Mouse (Mus musculus): ENCODE measurements around the gene Ankrd55. TPM values are rescaled to one million over a fixed set of nuclear protein-coding genes. Genes with fewer than 3 reads are reported as not detected.

The Ankrd55 gene
- polyA plus RNA-seq, 1 experiment from 2014 or later: 1.1 TPM

DNA sequence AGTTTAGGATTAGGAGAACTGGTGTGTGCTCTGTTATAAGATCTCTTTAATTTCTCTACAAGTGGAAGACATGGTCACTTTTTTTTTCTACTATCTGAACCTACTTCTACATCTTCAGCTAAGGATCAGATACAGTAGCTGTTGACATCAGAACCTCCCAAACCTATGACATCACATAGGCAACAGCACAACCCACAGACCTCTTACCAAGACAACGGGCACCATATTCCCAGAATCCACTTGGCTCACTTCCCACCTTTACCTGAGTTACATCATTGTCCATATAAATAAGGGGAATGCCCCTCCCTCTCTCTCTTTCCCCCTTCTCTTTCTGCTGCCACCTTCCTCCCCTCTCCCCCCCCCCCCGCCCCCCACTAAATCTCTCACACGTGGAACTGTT lies 124.0 kb downstream of the Ankrd55 start:
- no peak overlapping the region for H3K9ac ChIP-seq
- 81% methylated on average over 3 of the region's 3 CpGs for WGBS
- no peaks in the 10 kb centered on the region for H3K9me3 ChIP-seq (replicated peaks)
- no peak for ATAC-seq (ENCODE audit: insufficient number of reproducible peaks, low FRiP score, low TSS enrichment, low read depth)
- H3K27me3 ChIP-seq: no peaks in the 10 kb centered on the region
- H3K27ac ChIP-seq (replicated peaks): no peak overlapping the region
- H3K36me3 ChIP-seq: no peaks in the 10 kb centered on the region
- peaks cover 6% of the 10 kb centered on the region; the same call in 1 of the 2 replicates for H3K4me1 ChIP-seq
- no peak overlapping the region for H3K4me3 ChIP-seq (replicated peaks)
- no peak overlapping the region for H3K4me2 ChIP-seq (replicated peaks)

DNA sequence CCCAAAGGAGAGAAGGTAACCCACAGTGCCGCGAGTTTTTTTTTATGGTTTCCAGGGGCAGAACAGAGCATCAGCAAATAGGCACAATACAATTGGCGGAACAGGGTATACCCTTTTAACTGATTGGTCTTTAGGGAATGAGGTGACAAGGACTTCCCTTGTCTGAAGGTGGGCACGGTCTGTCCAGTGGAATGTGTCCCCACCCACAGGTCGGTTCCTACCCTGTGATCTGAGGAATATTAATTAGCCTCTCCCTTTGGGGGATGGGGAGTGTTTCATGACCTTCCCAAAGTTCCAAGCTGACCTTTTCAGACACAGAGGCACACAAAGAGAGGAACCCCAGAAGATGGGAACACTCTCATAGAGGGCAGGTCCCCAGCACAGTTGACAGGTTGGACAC lies 124.6 kb downstream of the Ankrd55 start:
- H3K4me1 ChIP-seq: peaks cover 7% of the 10 kb centered on the region; the same call in 1 of the 2 replicates
- H3K4me2 ChIP-seq (replicated peaks): no peak overlapping the region
- no peak overlapping the region for H3K27ac ChIP-seq (replicated peaks)
- no peaks in the 10 kb centered on the region for H3K27me3 ChIP-seq
- H3K9ac ChIP-seq: no peak overlapping the region
- ATAC-seq (ENCODE audit: insufficient number of reproducible peaks, low FRiP score, low TSS enrichment, low read depth): no peak
- 78% methylated on average over 5 of the region's 5 CpGs for WGBS
- no peaks in the 10 kb centered on the region for H3K36me3 ChIP-seq
- H3K9me3 ChIP-seq (replicated peaks): no peaks in the 10 kb centered on the region
- no peak overlapping the region for H3K4me3 ChIP-seq (replicated peaks)

DNA sequence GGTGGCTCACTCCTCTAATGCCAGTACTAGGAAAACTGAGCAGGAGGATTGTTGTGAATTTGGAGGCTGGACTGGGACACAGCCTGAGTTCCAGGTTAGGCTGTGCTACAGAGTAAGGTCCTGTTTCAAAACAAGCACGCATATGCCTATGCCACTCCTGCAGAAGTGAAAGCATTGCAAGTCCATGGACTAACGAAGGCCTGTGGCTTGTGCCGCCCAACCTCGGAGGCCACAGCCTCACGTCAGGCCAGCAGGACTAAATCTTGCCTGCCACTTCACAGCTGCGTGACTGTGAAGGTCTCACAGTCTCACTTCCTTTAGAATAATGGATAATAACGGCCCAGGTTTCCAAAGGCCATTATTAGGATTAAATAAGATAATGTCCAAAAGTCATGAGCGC lies 125.4 kb downstream of the Ankrd55 start:
- no peaks in the 10 kb centered on the region for H3K36me3 ChIP-seq
- no peaks in the 10 kb centered on the region for H3K27me3 ChIP-seq
- no peak overlapping the region for H3K4me3 ChIP-seq (replicated peaks)
- no peak for ATAC-seq (ENCODE audit: insufficient number of reproducible peaks, low FRiP score, low TSS enrichment, low read depth)
- WGBS: 79% methylated on average over 8 of the region's 8 CpGs
- peaks cover 7% of the 10 kb centered on the region; the same call in 1 of the 2 replicates for H3K4me1 ChIP-seq
- H3K9me3 ChIP-seq (replicated peaks): no peaks in the 10 kb centered on the region
- no peak overlapping the region for H3K9ac ChIP-seq
- no peak overlapping the region for H3K27ac ChIP-seq (replicated peaks)
- H3K4me2 ChIP-seq (replicated peaks): no peak overlapping the region

DNA sequence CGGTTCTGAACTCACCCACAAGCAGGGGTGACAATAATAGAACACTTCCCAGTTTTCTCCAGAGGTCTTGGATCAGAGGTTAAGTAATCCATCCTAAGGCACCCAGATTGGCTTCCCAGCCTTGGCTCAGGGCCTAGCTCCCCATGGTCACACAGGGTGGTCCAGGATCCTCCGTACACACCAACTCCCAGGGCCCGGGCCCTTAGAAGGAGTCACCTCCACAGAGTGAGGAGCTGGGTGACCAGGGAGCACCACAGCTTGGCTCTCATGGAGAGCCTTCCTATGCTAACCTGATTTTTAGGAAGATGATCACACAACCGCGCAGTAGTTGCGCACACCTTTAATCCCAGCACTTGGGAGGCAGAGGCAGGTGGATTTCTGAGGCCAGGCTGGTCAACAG lies 127.6 kb downstream of the Ankrd55 start:
- Histone ChIP-seq H3K27ac (replicated peaks) (peak overlapping the region; percentile 72), H3K9me3 (replicated peaks) (no peaks in the 10 kb centered on the region), H3K4me3 (replicated peaks) (no peak overlapping the region), H3K27me3 (no peaks in the 10 kb centered on the region), H3K36me3 (no peaks in the 10 kb centered on the region), H3K4me1 (peaks cover 7% of the 10 kb centered on the region; the same call in 1 of the 2 replicates), H3K9ac (no peak overlapping the region), H3K4me2 (replicated peaks) (no peak overlapping the region)
- WGBS: 86% methylated on average over 6 of the region's 6 CpGs
- ATAC-seq (ENCODE audit: insufficient number of reproducible peaks, low FRiP score, low TSS enrichment, low read depth): no peak

GRCm38 (mm10) chr13:112416410-112417162 lies 128.3 kb downstream of the Ankrd55 start:
- peak overlapping the region; percentile 21; the same call in 1 of the 2 replicates for H3K4me2 ChIP-seq (replicated peaks)
- no peak overlapping the region for H3K9ac ChIP-seq
- no peaks in the 10 kb centered on the region for H3K36me3 ChIP-seq
- H3K4me1 ChIP-seq: peaks cover 7% of the 10 kb centered on the region; the same call in 1 of the 2 replicates
- H3K9me3 ChIP-seq (replicated peaks): no peaks in the 10 kb centered on the region
- 13% methylated on average over 8 of the region's 8 CpGs for WGBS
- no peak overlapping the region for H3K4me3 ChIP-seq (replicated peaks)
- H3K27me3 ChIP-seq: no peaks in the 10 kb centered on the region
- peak; percentile 83 for ATAC-seq (ENCODE audit: insufficient number of reproducible peaks, low FRiP score, low TSS enrichment, low read depth)
- H3K27ac ChIP-seq (replicated peaks): peak overlapping the region; percentile 72

DNA sequence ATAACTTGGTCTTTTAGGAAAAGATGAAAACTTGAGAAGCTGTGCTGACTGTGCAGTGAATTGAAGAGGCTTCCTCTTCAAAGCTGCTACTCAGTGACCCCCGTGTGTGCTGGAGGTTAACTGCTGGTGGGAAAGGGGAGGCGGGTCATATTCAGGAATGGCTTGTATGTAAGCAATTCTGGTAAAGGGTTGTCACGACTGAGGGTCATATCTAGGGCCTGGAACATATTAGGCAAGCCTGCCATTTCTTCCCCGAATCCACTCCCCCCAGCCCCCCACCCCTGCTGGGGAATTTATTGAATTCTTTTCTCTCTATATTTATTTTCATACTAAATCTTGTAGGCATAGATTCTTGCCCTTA lies 128.9 kb downstream of the Ankrd55 start:
- Histone ChIP-seq H3K27me3 (no peaks in the 10 kb centered on the region), H3K4me1 (peaks cover 7% of the 10 kb centered on the region; the same call in 1 of the 2 replicates), H3K9me3 (replicated peaks) (no peaks in the 10 kb centered on the region), H3K9ac (no peak overlapping the region), H3K36me3 (no peaks in the 10 kb centered on the region), H3K4me2 (replicated peaks) (0 out of 2 replicates have a peak overlapping the region, but pooled peaks have one; percentile 21), H3K27ac (replicated peaks) (peak overlapping the region; percentile 72), H3K4me3 (replicated peaks) (no peak overlapping the region)
- no peak for ATAC-seq (ENCODE audit: insufficient number of reproducible peaks, low FRiP score, low TSS enrichment, low read depth)
- 22% methylated on average over 4 of the region's 4 CpGs for WGBS

DNA sequence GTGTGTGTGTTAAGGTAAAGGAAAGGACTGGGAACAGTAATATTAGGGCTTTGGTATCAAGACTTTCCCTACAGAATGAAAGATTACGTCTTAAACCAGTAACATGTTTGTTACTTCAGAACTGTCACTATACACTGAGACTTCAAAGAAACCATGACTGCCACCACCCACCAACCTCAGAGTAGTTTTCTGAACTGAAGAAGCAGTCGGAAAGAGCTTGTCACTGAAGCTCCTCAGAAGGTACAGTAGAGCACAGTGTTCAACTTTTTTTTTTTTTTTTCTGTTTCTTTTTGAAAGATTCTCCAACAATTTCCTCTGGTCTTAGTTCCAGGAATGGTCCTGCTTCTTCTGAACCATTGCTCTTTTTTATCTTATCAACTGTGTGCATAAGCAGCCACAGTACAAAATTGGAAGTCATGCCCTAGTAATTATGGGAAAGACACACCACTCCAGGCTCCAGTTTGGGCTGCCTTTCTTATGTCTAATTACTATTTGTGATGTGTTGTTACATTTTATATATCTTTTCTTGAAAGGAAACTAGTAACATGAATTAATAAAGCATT lies 129.7 kb downstream of the Ankrd55 start:
- Histone ChIP-seq H3K4me1 (peaks cover 7% of the 10 kb centered on the region; the same call in 1 of the 2 replicates), H3K27ac (replicated peaks) (no peak overlapping the region), H3K9me3 (replicated peaks) (no peaks in the 10 kb centered on the region), H3K9ac (no peak overlapping the region), H3K4me2 (replicated peaks) (no peak overlapping the region), H3K36me3 (no peaks in the 10 kb centered on the region), H3K27me3 (no peaks in the 10 kb centered on the region), H3K4me3 (replicated peaks) (no peak overlapping the region)
- 59% methylated on average over 2 of the region's 2 CpGs for WGBS
- no peak for ATAC-seq (ENCODE audit: insufficient number of reproducible peaks, low FRiP score, low TSS enrichment, low read depth)

DNA sequence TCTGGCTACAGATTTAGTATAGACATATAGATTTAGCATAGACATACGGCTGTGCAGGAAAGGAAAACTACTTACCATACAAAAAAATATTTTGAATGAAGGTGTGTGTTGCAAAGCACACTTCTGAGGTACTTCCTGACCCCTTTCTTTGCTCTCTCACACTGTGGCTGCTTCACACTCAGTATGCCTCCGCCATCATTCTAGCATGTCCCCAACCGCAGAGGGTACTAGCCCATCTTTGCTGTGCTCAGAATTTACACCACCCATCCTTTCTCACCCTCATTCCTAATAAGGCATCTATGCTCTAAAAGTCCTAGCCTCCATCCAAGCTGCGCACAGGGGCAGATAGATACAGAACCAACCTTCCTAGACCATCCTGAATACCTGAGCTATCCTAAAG lies 130.3 kb downstream of the Ankrd55 start:
- Histone ChIP-seq H3K4me2 (replicated peaks) (no peak overlapping the region), H3K36me3 (no peaks in the 10 kb centered on the region), H3K27me3 (no peaks in the 10 kb centered on the region), H3K4me1 (peaks cover 7% of the 10 kb centered on the region; the same call in 1 of the 2 replicates), H3K4me3 (replicated peaks) (no peak overlapping the region), H3K9ac (no peak overlapping the region), H3K9me3 (replicated peaks) (no peaks in the 10 kb centered on the region), H3K27ac (replicated peaks) (no peak overlapping the region)
- WGBS: 91% methylated on average over 4 of the region's 4 CpGs
- ATAC-seq (ENCODE audit: insufficient number of reproducible peaks, low FRiP score, low TSS enrichment, low read depth): no peak

GRCm38 (mm10) chr13:112424212-112424611 lies 136.0 kb downstream of the Ankrd55 start:
- Histone ChIP-seq H3K9ac (no peak overlapping the region), H3K36me3 (no peaks in the 10 kb centered on the region), H3K9me3 (replicated peaks) (no peaks in the 10 kb centered on the region), H3K27me3 (no peaks in the 10 kb centered on the region), H3K4me3 (replicated peaks) (no peak overlapping the region), H3K27ac (replicated peaks) (no peak overlapping the region), H3K4me2 (replicated peaks) (no peak overlapping the region), H3K4me1 (no peaks in the 10 kb centered on the region)
- no peak for ATAC-seq (ENCODE audit: insufficient number of reproducible peaks, low FRiP score, low TSS enrichment, low read depth)
- 80% methylated on average over 2 of the region's 2 CpGs for WGBS

DNA sequence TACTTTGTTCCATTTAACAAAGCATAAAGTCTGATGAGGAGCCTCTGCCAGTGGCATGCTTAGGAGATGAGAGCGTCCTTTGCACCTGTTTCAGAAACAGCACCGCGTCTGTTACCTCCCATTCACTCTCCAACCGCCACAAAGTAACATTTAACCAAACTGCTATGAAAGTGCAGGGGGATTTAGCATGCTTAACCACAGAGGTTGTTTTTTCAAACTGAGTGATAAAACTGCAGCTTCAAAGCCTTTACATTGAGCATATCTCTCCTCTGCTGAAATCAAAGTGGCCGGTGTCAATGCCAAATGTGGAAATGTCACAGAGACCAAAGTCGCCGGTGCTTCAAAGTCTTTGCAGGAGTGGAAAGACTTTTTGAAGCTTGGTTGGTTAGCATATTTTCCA lies 136.4 kb downstream of the Ankrd55 start:
- no peak for ATAC-seq (ENCODE audit: insufficient number of reproducible peaks, low FRiP score, low TSS enrichment, low read depth)
- Histone ChIP-seq H3K4me2 (replicated peaks) (no peak overlapping the region), H3K4me1 (no peaks in the 10 kb centered on the region), H3K27me3 (no peaks in the 10 kb centered on the region), H3K36me3 (no peaks in the 10 kb centered on the region), H3K9ac (no peak overlapping the region), H3K9me3 (replicated peaks) (no peaks in the 10 kb centered on the region), H3K27ac (replicated peaks) (no peak overlapping the region), H3K4me3 (replicated peaks) (no peak overlapping the region)
- 71% methylated on average over 7 of the region's 7 CpGs for WGBS

DNA sequence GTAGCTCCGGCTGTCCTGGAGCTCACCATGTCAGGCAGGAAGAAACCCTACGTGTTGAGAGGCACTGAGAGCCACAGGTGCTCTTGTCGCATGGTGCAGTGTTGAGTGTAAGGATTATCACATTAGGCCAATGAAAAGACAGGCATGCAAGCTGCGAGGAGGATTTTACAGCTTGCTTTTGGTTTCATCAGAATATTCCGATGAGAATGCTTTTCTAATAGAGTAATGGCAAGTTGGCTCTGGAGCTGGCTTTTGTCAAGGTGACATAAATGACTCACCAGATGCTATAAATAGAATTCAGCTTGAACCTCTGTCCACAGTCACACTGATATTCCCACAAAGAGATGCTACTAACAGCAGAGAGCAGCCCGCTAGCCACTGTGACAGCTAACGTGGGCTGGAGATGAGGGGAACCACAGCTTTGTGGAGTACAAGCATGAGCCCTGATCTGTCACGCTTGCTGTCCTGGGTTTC lies 137.0 kb downstream of the Ankrd55 start:
- H3K27me3 ChIP-seq: no peaks in the 10 kb centered on the region
- H3K4me2 ChIP-seq (replicated peaks): no peak overlapping the region
- no peak overlapping the region for H3K4me3 ChIP-seq (replicated peaks)
- 63% methylated on average over 8 of the region's 8 CpGs for WGBS
- no peak for ATAC-seq (ENCODE audit: insufficient number of reproducible peaks, low FRiP score, low TSS enrichment, low read depth)
- H3K9me3 ChIP-seq (replicated peaks): no peaks in the 10 kb centered on the region
- no peak overlapping the region for H3K27ac ChIP-seq (replicated peaks)
- H3K4me1 ChIP-seq: no peaks in the 10 kb centered on the region
- H3K36me3 ChIP-seq: no peaks in the 10 kb centered on the region
- no peak overlapping the region for H3K9ac ChIP-seq

Data from embryonic facial prominence, embryonic 15.5 days (tissue).